Mouse (Mus musculus): ENCODE measurements around the gene Rnf166. TPM values are rescaled to one million over a fixed set of nuclear protein-coding genes. Genes with fewer than 3 reads are reported as not detected.
A peak's percentile ranks its signal among the peaks of the same experiment; 100 is the strongest.

The Rnf166 gene
- total RNA-seq, 2 experiments from 2014 or later = 35.0 to 37.7 TPM

GRCm38 (mm10) chr8:122441326-122441725 is 34.5 kb downstream of the Rnf166 start:
- DNase-seq (ENCODE audit: low spot score) = no peak

- no peak for DNase-seq (ENCODE audit: low spot score)
These were observed 36.5 kb downstream of the Rnf166 start for GRCm38 (mm10) chr8:122439336-122439735.

DNA sequence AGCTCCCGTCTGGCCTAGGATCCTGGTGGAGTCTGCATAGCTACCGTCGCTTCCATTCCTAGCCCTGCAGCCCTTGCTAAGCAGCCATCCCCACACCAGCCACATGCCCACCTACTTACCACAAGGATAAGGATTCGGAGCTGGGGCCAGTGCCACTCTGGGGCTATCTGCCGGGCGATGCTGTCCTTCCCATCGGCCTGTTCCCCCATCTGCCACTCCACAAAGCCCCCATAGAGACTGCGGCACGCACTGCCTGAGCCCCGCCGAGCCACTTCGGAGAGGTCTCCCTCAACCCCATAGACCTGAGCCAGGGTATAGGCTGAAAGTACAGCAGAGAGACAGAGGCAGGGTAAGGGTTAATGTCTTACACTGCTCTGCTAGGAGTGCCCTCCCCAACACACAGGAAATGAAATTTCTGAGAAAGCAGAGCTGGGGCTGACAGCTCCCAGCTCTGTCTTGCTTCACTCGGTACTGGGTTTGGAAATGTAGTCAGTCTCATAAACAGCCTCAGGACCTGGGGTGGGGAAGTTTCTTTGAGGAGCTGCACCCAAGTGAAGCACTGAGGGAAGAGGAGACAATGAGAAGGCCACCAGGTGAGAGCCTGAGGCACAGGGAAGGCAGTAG is 38.0 kb downstream of the Rnf166 start:
- no peak for DNase-seq (ENCODE audit: low spot score)

DNA sequence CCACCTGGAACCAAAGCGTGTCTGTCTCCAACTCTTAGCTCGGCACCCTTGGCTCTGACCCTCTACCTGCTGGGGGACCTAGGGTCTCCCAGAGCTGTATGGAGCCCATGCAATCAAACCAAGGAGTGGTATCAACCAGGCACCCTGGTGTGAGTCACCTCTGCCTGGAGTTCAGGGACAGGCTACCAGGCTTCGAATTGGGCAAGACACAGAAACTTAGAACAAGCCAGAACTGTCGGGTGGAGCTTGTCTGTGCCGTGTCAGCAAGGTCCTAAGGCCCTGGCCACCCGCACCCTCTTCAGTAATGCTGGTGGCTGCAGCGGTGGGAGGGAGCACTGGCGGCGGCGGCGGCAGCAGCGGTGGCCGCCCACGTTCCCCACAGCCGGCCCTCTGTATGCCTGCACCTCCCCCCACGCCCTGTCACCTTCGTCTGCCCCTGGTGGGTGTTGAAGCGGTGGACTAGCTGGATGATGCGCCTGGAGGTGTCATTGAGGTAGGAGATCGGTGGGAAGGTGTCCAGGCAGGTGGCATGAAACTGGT is 39.2 kb downstream of the Rnf166 start:
- no peak for DNase-seq (ENCODE audit: low spot score)

- no peak for DNase-seq (ENCODE audit: low spot score)
These were observed 39.7 kb downstream of the Rnf166 start for GRCm38 (mm10) chr8:122436146-122436545.

DNA sequence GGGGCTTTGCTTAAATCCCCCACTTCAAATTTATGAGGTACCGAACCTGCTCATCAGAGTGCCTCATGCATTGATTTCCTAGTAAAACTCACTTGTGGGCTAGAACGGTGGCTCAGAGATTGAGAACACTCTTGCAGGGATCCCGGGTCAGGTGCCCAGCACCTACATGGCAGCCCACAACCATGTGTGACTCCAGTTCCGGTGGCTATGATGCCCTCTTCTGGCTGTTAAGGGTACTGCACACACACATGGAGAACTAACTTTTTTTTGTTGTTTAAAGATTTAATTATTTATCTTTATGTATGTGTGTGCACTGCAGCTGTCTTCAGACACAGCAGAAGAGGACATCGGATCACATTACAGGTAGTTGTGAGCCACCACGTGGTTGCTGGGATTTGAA is 40.5 kb downstream of the Rnf166 start:
- no peak for DNase-seq (ENCODE audit: low spot score)

GRCm38 (mm10) chr8:122433269-122433905 is 42.5 kb downstream of the Rnf166 start:
- DNase-seq (ENCODE audit: low spot score) = no peak

DNA sequence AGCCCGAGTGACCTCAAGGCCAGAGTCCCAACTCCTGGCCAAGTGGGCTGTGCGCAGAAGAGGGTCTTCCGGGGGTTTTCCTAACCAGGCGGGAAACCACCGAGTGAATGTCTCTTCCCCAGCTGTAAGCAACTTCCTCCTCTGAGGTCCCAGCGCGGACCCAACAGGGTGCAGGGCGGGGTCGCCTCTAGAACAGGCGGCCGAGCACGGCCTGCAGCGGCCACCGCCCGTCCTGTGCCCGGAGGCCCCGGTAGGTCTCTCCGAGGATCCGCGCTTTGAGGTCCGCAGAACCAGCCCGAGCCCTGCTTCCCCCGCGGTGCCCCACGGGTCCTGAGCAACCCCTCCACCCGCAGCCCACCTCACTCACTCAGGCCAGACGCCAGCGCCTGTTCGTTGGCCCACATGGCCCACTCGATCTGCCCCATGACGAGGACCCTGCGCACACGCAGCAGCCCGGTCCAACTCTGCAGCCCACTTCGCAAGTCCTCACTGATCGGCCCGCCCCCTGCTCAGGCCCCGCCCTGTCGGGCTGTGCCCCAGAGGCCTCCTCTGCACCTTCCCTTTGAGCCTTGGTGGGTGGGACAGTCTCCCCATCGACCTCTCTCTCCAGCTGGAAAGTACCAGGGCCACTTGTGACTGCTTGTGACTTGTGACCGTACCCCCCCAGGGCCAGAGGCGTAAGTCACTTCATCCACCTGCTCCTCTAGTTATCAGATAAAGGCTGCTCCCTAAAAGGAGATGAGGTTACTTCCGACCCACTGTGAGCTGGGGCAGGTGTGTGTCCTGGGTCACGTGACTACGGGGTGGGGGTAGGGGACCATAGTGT is 43.2 kb downstream of the Rnf166 start, which contains the start of gene Cyba:
Cyba (minus strand) TSS at position 488 of the 826 bp plus-strand sequence.
- DNase-seq (ENCODE audit: low spot score) = peak; percentile 70

GRCm38 (mm10) chr8:122431694-122432442 is 44.0 kb downstream of the Rnf166 start:
- DNase-seq (ENCODE audit: low spot score) = no peak

- no peak for DNase-seq (ENCODE audit: low spot score)
These were observed 45.2 kb downstream of the Rnf166 start for GRCm38 (mm10) chr8:122430646-122431045.

GRCm38 (mm10) chr8:122430058-122430636 is 45.7 kb downstream of the Rnf166 start:
- DNase-seq (ENCODE audit: low spot score) = no peak

GRCm38 (mm10) chr8:122428163-122428562 is 47.7 kb downstream of the Rnf166 start:
- DNase-seq (ENCODE audit: low spot score) = no peak

- no peak for DNase-seq (ENCODE audit: low spot score)
These were observed 48.3 kb downstream of the Rnf166 start for GRCm38 (mm10) chr8:122427607-122428006.

GRCm38 (mm10) chr8:122426145-122426544 is 49.7 kb downstream of the Rnf166 start:
- no peak for DNase-seq (ENCODE audit: low spot score)

GRCm38 (mm10) chr8:122423659-122424058 is 52.2 kb downstream of the Rnf166 start:
- DNase-seq (ENCODE audit: low spot score) = peak; percentile 24

GRCm38 (mm10) chr8:122423217-122423616 is 52.6 kb downstream of the Rnf166 start:
- no peak for DNase-seq (ENCODE audit: low spot score)

- no peak for DNase-seq (ENCODE audit: low spot score)
These were observed 54.3 kb downstream of the Rnf166 start, which contains the start of gene Il17c for GRCm38 (mm10) chr8:122421376-122422070. Gene Il17c (plus strand): TSS chr8:122422020.

DNA sequence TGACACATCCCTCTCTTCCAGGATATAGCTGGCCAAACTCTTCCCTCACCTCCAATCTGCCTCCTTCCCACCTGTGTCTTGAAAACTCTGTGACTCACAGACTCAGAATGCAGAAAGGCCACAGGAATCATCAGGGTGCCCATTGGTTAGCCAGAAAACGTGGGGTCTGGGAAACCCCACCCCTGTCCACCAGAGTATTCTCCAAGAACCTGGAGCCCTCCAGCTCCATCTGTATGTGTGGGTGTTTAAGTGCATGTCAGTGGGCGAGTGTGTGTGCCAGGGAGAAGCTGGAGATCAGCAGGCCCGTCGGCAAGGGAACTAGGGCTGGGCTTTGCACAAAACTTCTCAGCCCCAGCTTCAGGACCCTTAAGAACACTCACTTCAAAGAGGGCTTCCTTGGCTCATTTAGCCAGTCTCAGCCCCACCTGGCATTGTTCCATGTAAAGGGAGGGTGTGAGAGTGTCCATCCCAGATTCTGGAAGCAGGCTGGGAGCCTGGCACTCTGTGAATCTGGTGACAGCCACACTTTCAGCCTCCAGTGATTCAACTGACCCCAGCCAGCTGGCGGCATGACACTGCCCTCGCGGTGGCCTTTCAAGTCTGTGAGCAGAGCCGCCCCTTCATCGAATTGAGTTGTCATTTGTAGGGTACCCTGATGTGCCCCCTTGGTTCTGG is 55.8 kb downstream of the Rnf166 start:
- DNase-seq (ENCODE audit: low spot score) = no peak
